Mouse (Mus musculus): ENCODE data around the gene Gm49369. TPM values are rescaled to one million over a fixed set of nuclear protein-coding genes. Genes with fewer than 3 reads are reported as not detected.

Gm49369 gene
- polyA plus RNA-seq, 2 experiments, result 0.29 TPM; not detected in 1

DNA sequence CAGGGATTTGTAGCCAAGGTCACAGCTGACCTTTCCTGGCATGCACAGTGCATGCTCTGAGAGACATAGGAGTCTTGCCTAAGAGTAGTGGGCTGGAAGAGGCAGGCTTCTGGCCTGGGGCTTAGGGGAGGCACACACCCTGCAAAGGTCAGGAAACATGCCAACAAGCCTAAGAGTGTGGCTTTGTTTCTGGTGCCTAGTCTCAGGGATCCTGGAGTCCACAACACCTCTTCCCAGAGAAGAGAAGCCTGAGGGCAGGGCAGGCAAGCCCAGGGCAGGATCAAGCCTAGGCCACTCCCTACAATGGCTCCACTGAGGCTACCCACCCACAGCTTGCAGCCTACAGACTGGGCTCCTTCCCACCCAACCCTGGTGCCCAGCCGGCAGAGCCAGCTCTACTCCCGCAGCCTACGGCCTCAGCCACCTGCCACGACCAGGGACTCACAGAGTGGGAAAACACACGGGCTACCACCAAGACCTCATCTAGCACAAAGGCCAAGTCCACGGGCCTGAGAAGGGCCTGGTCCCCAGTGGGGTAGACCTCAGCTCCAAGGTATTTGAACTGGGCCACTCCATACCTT, 4.2 kb upstream of the Gm49369 start:
- WGBS (ENCODE audit: insufficient replicate concordance), result 37% methylated on average over 6 of the region's 6 CpGs
- H3K27ac ChIP-seq, result peak overlapping the region; percentile 39
- H3K4me1 ChIP-seq (replicated peaks; ENCODE audit: control insufficient read depth in 2 of 2, insufficient read depth in 2 of 2, low read length in 1 of 2), result peaks cover 33 to 45% of the 10 kb centered on the region in 2 experiments
- H3K9me3 ChIP-seq (ENCODE audit: control insufficient read depth, low read length), result no peaks in the 10 kb centered on the region
- H3K4me3 ChIP-seq (ENCODE audit: insufficient read depth in 1 of 2, low read depth in 2 of 2, low read length in 2 of 2), result peak overlapping the region; percentile 60 to 85
- peak in 1 of 3 experiments; percentile 40 for DNase-seq (ENCODE audit: low read depth in 3 of 3, low spot score in 3 of 3)
- TF ChIP-seq CTCF (IDR thresholded peaks at IDR 0.05; ENCODE audit: low read depth) (no peak), EP300 (IDR thresholded peaks at IDR 0.05; ENCODE audit: low read depth) (no peak)
- H3K4me2 ChIP-seq (ENCODE audit: low read depth), result peak overlapping the region; percentile 95
- peak; percentile 56 for ATAC-seq (ENCODE audit: insufficient read depth)
- peaks cover 39% of the 10 kb centered on the region for H3K36me3 ChIP-seq (replicated peaks; ENCODE audit: control insufficient read depth, insufficient read depth, low read depth)
- no peaks in the 10 kb centered on the region for H3K27me3 ChIP-seq (ENCODE audit: control insufficient read depth, insufficient read depth, low read length)
- H3K9ac ChIP-seq (replicated peaks), result peak overlapping the region; percentile 68

DNA sequence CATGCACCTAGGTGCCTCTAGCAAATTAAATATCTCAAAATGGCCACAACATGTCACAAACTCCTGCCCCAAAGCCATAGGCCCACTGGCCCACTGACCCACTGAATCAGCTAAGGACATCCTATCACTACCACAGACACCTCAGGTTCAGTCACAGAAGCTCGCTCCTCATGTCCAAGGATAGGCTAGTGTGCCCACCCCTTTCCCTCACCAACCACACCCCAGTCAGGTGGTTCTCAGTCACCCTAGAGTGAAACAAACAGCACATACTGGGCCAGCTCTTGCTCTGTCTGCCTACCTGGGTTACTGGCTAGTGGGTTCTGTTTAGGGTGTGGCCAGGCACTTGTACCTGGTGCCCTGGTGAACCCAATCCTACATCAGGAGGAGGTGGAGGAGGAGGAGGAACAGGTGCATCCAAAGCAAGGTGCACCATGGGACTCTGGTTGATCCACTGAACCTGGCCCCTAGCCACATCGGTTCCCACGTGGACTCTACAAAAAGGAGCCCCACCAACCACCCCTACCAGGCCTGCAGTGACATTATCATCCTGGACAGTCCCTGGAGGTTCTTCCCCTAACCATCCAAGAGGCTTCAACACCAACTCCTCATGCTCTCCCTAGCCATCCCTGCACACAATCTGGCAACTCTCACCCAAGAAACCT, 3.4 kb upstream of the Gm49369 start:
- Histone ChIP-seq H3K9ac (replicated peaks) (peak overlapping the region; percentile 68), H3K9me3 (ENCODE audit: control insufficient read depth, low read length) (no peaks in the 10 kb centered on the region), H3K4me3 (ENCODE audit: insufficient read depth in 1 of 2, low read depth in 2 of 2, low read length in 2 of 2) (peak overlapping the region; percentile 60 to 85), H3K27ac (peak overlapping the region; percentile 29), H3K27me3 (ENCODE audit: control insufficient read depth, insufficient read depth, low read length) (no peaks in the 10 kb centered on the region), H3K4me2 (ENCODE audit: low read depth) (peak overlapping the region; percentile 95), H3K36me3 (replicated peaks; ENCODE audit: control insufficient read depth, insufficient read depth, low read depth) (peaks cover 48% of the 10 kb centered on the region), H3K4me1 (replicated peaks; ENCODE audit: control insufficient read depth in 2 of 2, insufficient read depth in 2 of 2, low read length in 1 of 2) (peaks cover 28 to 46% of the 10 kb centered on the region in 2 experiments)
- no peak for ATAC-seq (ENCODE audit: insufficient read depth)
- no peak for DNase-seq (ENCODE audit: low read depth in 3 of 3, low spot score in 3 of 3)
- 77% methylated on average over 3 of the region's 3 CpGs for WGBS (ENCODE audit: insufficient replicate concordance)
- TF ChIP-seq EP300 (IDR thresholded peaks at IDR 0.05; ENCODE audit: low read depth), result no peak
- no peak for TF ChIP-seq CTCF (IDR thresholded peaks at IDR 0.05; ENCODE audit: low read depth)

DNA sequence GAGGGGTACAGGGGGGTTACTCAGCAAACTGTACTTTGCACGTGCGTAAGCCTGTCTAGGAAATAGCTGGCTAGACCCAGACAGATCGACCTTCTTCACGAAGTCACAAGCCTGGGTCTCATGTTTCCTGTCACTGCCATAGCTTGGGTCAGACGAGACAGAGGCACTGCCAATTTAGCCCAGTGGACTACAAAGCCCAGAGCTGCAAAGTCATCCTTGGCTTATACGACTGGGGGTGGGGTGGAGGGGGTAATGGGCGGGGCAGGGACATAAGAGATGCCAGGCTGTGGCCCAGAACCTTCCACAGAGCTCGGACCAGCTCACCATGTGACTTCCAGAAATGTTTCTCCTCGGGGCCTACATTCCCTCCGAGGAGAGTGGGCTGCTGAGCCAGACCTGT, 1.8 kb upstream of the Gm49369 start:
- peak overlapping the region; percentile 14; the same call in 1 of the 2 replicates for H3K9ac ChIP-seq (replicated peaks)
- peaks cover 35 to 60% of the 10 kb centered on the region in 2 experiments for H3K4me1 ChIP-seq (replicated peaks; ENCODE audit: control insufficient read depth in 2 of 2, insufficient read depth in 2 of 2, low read length in 1 of 2)
- H3K4me2 ChIP-seq (ENCODE audit: low read depth), result peak overlapping the region; percentile 95
- no peak overlapping the region; the same call in 1 of the 2 replicates for H3K27ac ChIP-seq
- peaks cover 63% of the 10 kb centered on the region for H3K36me3 ChIP-seq (replicated peaks; ENCODE audit: control insufficient read depth, insufficient read depth, low read depth)
- ATAC-seq (ENCODE audit: insufficient read depth) (no peak), DNase-seq (ENCODE audit: low read depth in 3 of 3, low spot score in 3 of 3) (no peak)
- TF ChIP-seq EP300 (IDR thresholded peaks at IDR 0.05; ENCODE audit: low read depth) (no peak), CTCF (IDR thresholded peaks at IDR 0.05; ENCODE audit: low read depth) (no peak)
- no peaks in the 10 kb centered on the region for H3K27me3 ChIP-seq (ENCODE audit: control insufficient read depth, insufficient read depth, low read length)
- no peaks in the 10 kb centered on the region for H3K9me3 ChIP-seq (ENCODE audit: control insufficient read depth, low read length)
- peak overlapping the region in 1 of 2 experiments; percentile 60; a peak in 1 of 4 replicates for H3K4me3 ChIP-seq (ENCODE audit: insufficient read depth in 1 of 2, low read depth in 2 of 2, low read length in 2 of 2)
- WGBS (ENCODE audit: insufficient replicate concordance), result 57% methylated on average over 10 of the region's 10 CpGs

DNA sequence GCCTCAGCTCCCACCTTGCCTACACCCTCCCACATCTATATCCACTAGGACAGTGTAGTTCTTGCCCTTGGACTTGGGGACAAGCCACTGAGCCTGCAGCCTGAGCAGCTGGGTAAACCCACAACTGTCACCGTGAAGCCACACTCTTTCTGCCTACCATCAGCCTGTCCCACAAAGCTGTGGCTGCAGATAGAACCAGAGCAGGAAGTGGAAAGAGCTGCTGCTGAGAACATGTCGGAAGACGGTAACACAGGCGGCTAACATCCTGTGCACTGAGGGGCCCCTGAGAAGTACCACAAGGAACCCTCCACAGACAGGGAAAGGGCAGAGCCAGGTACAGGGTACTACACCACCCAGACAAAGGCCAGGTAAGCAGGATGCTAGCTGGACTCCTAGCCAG, 1.3 kb downstream of the Gm49369 start:
- H3K4me3 ChIP-seq (ENCODE audit: insufficient read depth in 1 of 2, low read depth in 2 of 2, low read length in 2 of 2), result no peak overlapping the region
- TF ChIP-seq CTCF (IDR thresholded peaks at IDR 0.05; ENCODE audit: low read depth), result no peak
- no peak for TF ChIP-seq EP300 (IDR thresholded peaks at IDR 0.05; ENCODE audit: low read depth)
- no peaks in the 10 kb centered on the region for H3K9me3 ChIP-seq (ENCODE audit: control insufficient read depth, low read length)
- WGBS (ENCODE audit: insufficient replicate concordance), result 18% methylated on average over 4 of the region's 4 CpGs
- H3K4me2 ChIP-seq (ENCODE audit: low read depth), result no peak overlapping the region
- no peak overlapping the region for H3K9ac ChIP-seq (replicated peaks)
- no peaks in the 10 kb centered on the region for H3K27me3 ChIP-seq (ENCODE audit: control insufficient read depth, insufficient read depth, low read length)
- ATAC-seq (ENCODE audit: insufficient read depth), result no peak
- H3K27ac ChIP-seq, result peak overlapping the region; percentile 46
- no peak for DNase-seq (ENCODE audit: low read depth in 3 of 3, low spot score in 3 of 3)
- peaks cover 50 to 78% of the 10 kb centered on the region in 2 experiments for H3K4me1 ChIP-seq (replicated peaks; ENCODE audit: control insufficient read depth in 2 of 2, insufficient read depth in 2 of 2, low read length in 1 of 2)
- H3K36me3 ChIP-seq (replicated peaks; ENCODE audit: control insufficient read depth, insufficient read depth, low read depth), result peaks cover 95% of the 10 kb centered on the region

DNA sequence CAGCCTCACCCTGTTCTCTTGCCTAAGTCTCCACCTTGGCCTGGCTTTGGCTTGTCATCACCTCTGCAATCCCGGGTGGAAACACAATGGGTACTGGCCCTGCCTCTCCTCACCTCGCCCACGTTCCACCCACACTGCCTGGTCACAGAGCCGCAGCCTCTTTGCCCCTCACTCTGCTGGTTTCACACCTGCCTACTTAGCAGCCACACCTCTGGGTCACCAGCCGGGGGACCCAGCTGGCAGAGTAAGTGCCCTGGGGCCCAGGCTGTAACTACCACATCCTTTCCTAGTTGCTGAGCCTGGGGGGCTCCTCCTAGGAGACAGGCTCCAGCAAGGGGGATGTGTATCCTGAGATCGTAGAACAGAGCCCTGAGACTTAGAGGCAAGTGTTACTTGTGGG, 3.3 kb downstream of the Gm49369 start:
- H3K4me2 ChIP-seq (ENCODE audit: low read depth), result no peak overlapping the region
- WGBS (ENCODE audit: insufficient replicate concordance), result 80% methylated on average over 6 of the region's 6 CpGs
- H3K27ac ChIP-seq, result peak overlapping the region; percentile 42
- H3K9me3 ChIP-seq (ENCODE audit: control insufficient read depth, low read length), result no peaks in the 10 kb centered on the region
- H3K36me3 ChIP-seq (replicated peaks; ENCODE audit: control insufficient read depth, insufficient read depth, low read depth), result peaks cover 89% of the 10 kb centered on the region
- peaks cover 34 to 59% of the 10 kb centered on the region in 2 experiments for H3K4me1 ChIP-seq (replicated peaks; ENCODE audit: control insufficient read depth in 2 of 2, insufficient read depth in 2 of 2, low read length in 1 of 2)
- TF ChIP-seq EP300 (IDR thresholded peaks at IDR 0.05; ENCODE audit: low read depth) (no peak), CTCF (IDR thresholded peaks at IDR 0.05; ENCODE audit: low read depth) (no peak)
- H3K9ac ChIP-seq (replicated peaks), result no peak overlapping the region
- ATAC-seq (ENCODE audit: insufficient read depth) (no peak), DNase-seq (ENCODE audit: low read depth in 3 of 3, low spot score in 3 of 3) (no peak)
- no peaks in the 10 kb centered on the region for H3K27me3 ChIP-seq (ENCODE audit: control insufficient read depth, insufficient read depth, low read length)
- H3K4me3 ChIP-seq (ENCODE audit: insufficient read depth in 1 of 2, low read depth in 2 of 2, low read length in 2 of 2), result no peak overlapping the region
